Mouse (Mus musculus): ENCODE measurements around the gene Gm13178.

Gene Gm13178

DNA sequence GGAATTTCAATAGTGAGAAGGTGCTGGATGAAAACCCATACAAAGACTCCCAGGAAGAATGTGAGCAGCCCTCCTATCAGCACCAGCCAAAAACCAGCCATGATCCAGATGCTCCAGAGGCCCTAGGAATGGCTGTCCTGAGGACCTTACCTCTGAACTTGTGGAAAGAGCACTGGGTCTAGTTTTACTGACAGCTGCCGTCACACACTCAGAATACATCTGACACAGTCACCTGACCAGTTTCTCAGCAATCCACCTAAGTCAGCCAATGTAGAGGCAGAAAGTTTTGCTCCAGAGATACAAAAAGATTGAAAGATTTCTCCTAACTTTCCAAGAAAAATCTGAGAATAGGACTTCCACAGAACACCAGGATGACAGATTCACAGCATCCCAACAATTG lies at the start of gene Gm13178:
Gene Gm13178 (minus strand): TSS at position 101 of the 400 bp plus-strand sequence.
- no peak for DNase-seq

DNA sequence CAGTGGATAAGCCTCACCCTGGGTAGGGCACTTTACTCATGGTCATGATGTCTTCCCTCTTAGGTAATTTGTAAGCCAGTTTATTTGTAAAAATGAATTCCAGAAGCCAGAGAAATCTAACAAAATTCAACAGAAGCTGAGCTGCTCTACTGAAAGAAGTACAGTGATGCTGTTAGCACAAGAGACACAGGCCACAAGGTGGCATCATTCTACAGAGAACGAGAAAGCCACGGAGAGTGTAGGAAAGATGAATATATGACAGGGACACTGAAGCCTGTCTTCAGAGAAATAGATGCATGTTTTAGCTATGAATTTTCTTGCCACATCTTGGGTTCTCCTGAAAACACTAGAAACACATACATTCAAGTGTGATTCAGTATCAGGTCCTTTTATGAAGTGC lies 44.5 kb upstream of the Gm13178 start:
- peak; percentile 12 to 46 for DNase-seq

DNA sequence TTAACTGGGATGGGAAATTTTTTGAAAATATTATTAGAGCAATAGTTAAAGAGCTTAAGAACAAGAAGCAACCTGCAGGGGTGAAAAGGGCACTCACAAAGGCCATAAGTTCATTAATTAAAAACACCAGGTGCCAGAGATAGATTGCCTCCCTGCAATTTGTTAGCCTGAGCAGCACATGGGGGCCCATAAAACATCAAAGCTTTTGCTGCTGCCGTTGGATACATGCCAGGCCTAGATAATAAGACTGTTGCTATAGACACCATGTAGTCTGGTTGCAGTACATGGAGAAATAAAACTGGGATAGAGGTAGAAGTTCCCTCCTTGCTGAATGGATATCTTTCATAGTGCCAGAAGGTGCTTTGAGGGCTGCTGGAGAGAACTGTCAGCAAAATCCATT lies 27.9 kb upstream of the Gm13178 start:
- DNase-seq, result no peak

- no peak for DNase-seq
These were observed 1.5 kb downstream of the Gm13178 start for GRCm38 (mm10) chr4:144719691-144720090.

- DNase-seq, result no peak
These were observed 2.9 kb downstream of the Gm13178 start for GRCm38 (mm10) chr4:144718288-144718687.

DNA sequence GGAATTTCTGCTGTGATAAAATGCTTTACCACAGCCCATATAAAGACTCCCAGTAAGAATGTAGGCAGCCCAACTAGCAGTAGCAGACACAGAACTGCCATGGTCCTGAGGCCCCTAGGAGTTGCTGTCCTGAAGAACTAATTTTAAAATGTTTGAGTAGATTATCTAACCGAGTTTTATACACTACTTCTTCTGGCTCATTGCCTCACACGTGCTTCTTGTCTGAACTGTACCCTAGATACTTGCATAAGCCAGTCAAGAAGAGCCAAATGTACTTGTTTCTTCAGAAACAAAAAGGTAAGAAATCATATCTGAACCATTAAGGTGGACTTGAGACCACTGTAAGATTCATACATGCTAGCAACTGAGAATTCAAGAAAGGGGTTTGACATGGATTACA lies 34.9 kb downstream of the Gm13178 start, which contains the start of gene Gm436:
Gene Gm436 (minus strand): TSS at position 101 of the 400 bp plus-strand sequence.
- DNase-seq, result no peak

Measured in kidney, adult 8-10 months (tissue).